Mouse (Mus musculus): ENCODE data around the gene Ly6g5c. TPM values are rescaled to one million over a fixed set of nuclear protein-coding genes. Genes with fewer than 3 reads are reported as not detected.
A peak's percentile ranks its signal among the peaks of the same experiment; 100 is the strongest.

Gene Ly6g5c
- total and polyA plus RNA-seq, 3 experiments: not detected

GRCm38 (mm10) chr17:35158850-35159593 lies 50.9 kb downstream of the Ly6g5c start:
- intact Hi-C loops (cut with DNase I): no loop called here
- WGBS: 88% methylated on average over 16 of the region's 16 CpGs
- no peak overlapping the region for H3K4me3 ChIP-seq

GRCm38 (mm10) chr17:35159638-35160037 lies 51.6 kb downstream of the Ly6g5c start:
- intact Hi-C loops (cut with DNase I): loop anchor here (5.0 kb wide), 1 partner anchor 32 kb away; the partner anchor contains the start of gene D17H6S53E
- Histone ChIP-seq H3K27ac (no peak overlapping the region), H3K27me3 (ENCODE audit: control insufficient read depth, insufficient read depth, low read length) (no peaks in the 10 kb centered on the region), H3K79me2 (replicated peaks; ENCODE audit: control insufficient read depth, insufficient read depth, low read length) (peaks cover 9% of the 10 kb centered on the region; the same call in 1 of the 2 replicates), H3K9ac (ENCODE audit: low read depth, low read length) (no peak overlapping the region), H3K4me1 (ENCODE audit: control insufficient read depth, insufficient read depth, low read length) (peaks cover 12% of the 10 kb centered on the region), H3K36me3 (ENCODE audit: control insufficient read depth, insufficient read depth, low read length) (peaks cover 14% of the 10 kb centered on the region), H3K4me3 (no peak overlapping the region)
- WGBS: 71% methylated on average over 7 of the region's 7 CpGs
- no peak for TF ChIP-seq EP300 (IDR thresholded peaks at IDR 0.05; ENCODE audit: insufficient read depth, low read depth, low read length)
- TF ChIP-seq CTCF (IDR thresholded peaks at IDR 0.05): no peak
- no peak for TF ChIP-seq POLR2A (IDR thresholded peaks at IDR 0.05; ENCODE audit: insufficient read depth, low read depth, low read length)
- DNase-seq: no peak

More at GRCm38 (mm10) chr17:35158850-35159593, 50.9 kb downstream of the Ly6g5c start:
- DNase-seq: no peak
- H3K27me3 ChIP-seq (ENCODE audit: control insufficient read depth, insufficient read depth, low read length): no peaks in the 10 kb centered on the region
- H3K79me2 ChIP-seq (replicated peaks; ENCODE audit: control insufficient read depth, insufficient read depth, low read length): peaks cover 9% of the 10 kb centered on the region; the same call in 1 of the 2 replicates
- no peak overlapping the region for H3K9ac ChIP-seq (ENCODE audit: low read depth, low read length)
- TF ChIP-seq EP300 (IDR thresholded peaks at IDR 0.05; ENCODE audit: insufficient read depth, low read depth, low read length): no peak
- TF ChIP-seq POLR2A (IDR thresholded peaks at IDR 0.05; ENCODE audit: insufficient read depth, low read depth, low read length): no peak
- H3K4me1 ChIP-seq (ENCODE audit: control insufficient read depth, insufficient read depth, low read length): peaks cover 12% of the 10 kb centered on the region
- H3K27ac ChIP-seq: no peak overlapping the region
- H3K36me3 ChIP-seq (ENCODE audit: control insufficient read depth, insufficient read depth, low read length): peaks cover 14% of the 10 kb centered on the region

- H3K27me3 ChIP-seq (ENCODE audit: control insufficient read depth, insufficient read depth, low read length): no peaks in the 10 kb centered on the region
Measured at GRCm38 (mm10) chr17:35161421-35161820, 53.3 kb downstream of the Ly6g5c start.

More at GRCm38 (mm10) chr17:35161421-35161820, 53.3 kb downstream of the Ly6g5c start:
- intact Hi-C loops (cut with DNase I): loop anchor here (5.0 kb wide), 1 partner anchor 34 kb away; the partner anchor contains the start of gene D17H6S53E
- peaks cover 9% of the 10 kb centered on the region; the same call in 1 of the 2 replicates for H3K79me2 ChIP-seq (replicated peaks; ENCODE audit: control insufficient read depth, insufficient read depth, low read length)
- H3K27ac ChIP-seq: no peak overlapping the region
- peaks cover 18% of the 10 kb centered on the region for H3K36me3 ChIP-seq (ENCODE audit: control insufficient read depth, insufficient read depth, low read length)
- H3K9ac ChIP-seq (ENCODE audit: low read depth, low read length): peak overlapping the region; percentile 5; the same call in 1 of the 2 replicates
- no peak for DNase-seq
- no peak overlapping the region for H3K4me3 ChIP-seq
- no peak for TF ChIP-seq CTCF (IDR thresholded peaks at IDR 0.05)
- TF ChIP-seq POLR2A (IDR thresholded peaks at IDR 0.05; ENCODE audit: insufficient read depth, low read depth, low read length): no peak
- no peak for TF ChIP-seq EP300 (IDR thresholded peaks at IDR 0.05; ENCODE audit: insufficient read depth, low read depth, low read length)
- 47% methylated on average over 11 of the region's 11 CpGs for WGBS
- peaks cover 14% of the 10 kb centered on the region for H3K4me1 ChIP-seq (ENCODE audit: control insufficient read depth, insufficient read depth, low read length)

Other genes with a start within 250 kb of the Ly6g5c start
Only the 30 nearest of the 43 such genes appear.
- 10 to 100 TPM in 1 of 2 experiments, 1 to 10 TPM in 1; 8.3 to 10.9 TPM for gene Hspa1l, start 135.6 kb upstream of the Ly6g5c start, total RNA-seq (2021)
- gene Hspa1l, start 135.6 kb upstream of the Ly6g5c start, polyA plus RNA-seq (2012; rRNA removed): 3.6 and 6.6 TPM in 2 replicates
- 10 to 100 TPM; 17.3 to 21.3 TPM for gene Lsm2, start 126.4 kb upstream of the Ly6g5c start, total RNA-seq (2021)
- gene Lsm2, start 126.4 kb upstream of the Ly6g5c start, polyA plus RNA-seq (2012; rRNA removed): 50.7 and 58.0 TPM in 2 replicates
- 10 to 100 TPM; 27.0 to 28.5 TPM for gene Vars, start 107.3 kb upstream of the Ly6g5c start, total RNA-seq (2021)
- 32.7 and 39.2 TPM in 2 replicates for gene Vars, start 107.3 kb upstream of the Ly6g5c start, polyA plus RNA-seq (2012; rRNA removed)
- gene Vwa7, start 91.7 kb upstream of the Ly6g5c start, total RNA-seq (2021): 10 to 100 TPM; 10.0 to 10.9 TPM
- 7.5 and 10.2 TPM in 2 replicates for gene Vwa7, start 91.7 kb upstream of the Ly6g5c start, polyA plus RNA-seq (2012; rRNA removed)
- not detected for gene Sapcd1, start 80.3 kb upstream of the Ly6g5c start, total RNA-seq (2021)
- gene Sapcd1, start 80.3 kb upstream of the Ly6g5c start, polyA plus RNA-seq (2012; rRNA removed): 0.20 and 0.67 TPM in 2 replicates
- gene Msh5, start 61.5 kb upstream of the Ly6g5c start, total RNA-seq (2021): under 1 TPM; 0.23 to 0.29 TPM
- gene Msh5, start 61.5 kb upstream of the Ly6g5c start, polyA plus RNA-seq (2012; rRNA removed): 1.00 and 1.2 TPM in 2 replicates
- gene Clic1, start 58.3 kb upstream of the Ly6g5c start, total RNA-seq (2021): 10 to 100 TPM; 32.5 to 33.1 TPM
- 44.4 and 51.6 TPM in 2 replicates for gene Clic1, start 58.3 kb upstream of the Ly6g5c start, polyA plus RNA-seq (2012; rRNA removed)
- gene Ddah2, start 49.2 kb upstream of the Ly6g5c start, total RNA-seq (2021): 10 to 100 TPM; 20.0 to 20.5 TPM
- 31.4 and 40.8 TPM in 2 replicates for gene Ddah2, start 49.2 kb upstream of the Ly6g5c start, polyA plus RNA-seq (2012; rRNA removed)
- gene Ly6g6c, start 42.9 kb upstream of the Ly6g5c start, total RNA-seq (2021): under 1 TPM; 0.34 to 0.55 TPM
- gene Ly6g6c, start 42.9 kb upstream of the Ly6g5c start, polyA plus RNA-seq (2012; rRNA removed): 0.23 and 0.64 TPM in 2 replicates
- gene Mpig6b, start 42.1 kb upstream of the Ly6g5c start, total RNA-seq (2021): 1 to 10 TPM in 1 of 2 experiments, under 1 TPM in 1; 0.31 to 2.4 TPM
- 0.32 and 1.4 TPM in 2 replicates for gene Mpig6b, start 42.1 kb upstream of the Ly6g5c start, polyA plus RNA-seq (2012; rRNA removed)
- gene Ly6g6e, start 31.4 kb upstream of the Ly6g5c start, total RNA-seq (2021): not detected
- gene Ly6g6e, start 31.4 kb upstream of the Ly6g5c start, polyA plus RNA-seq (2012; rRNA removed): 0.41 TPM in 1 of 2 replicates, not detected in the other
- gene Ly6g6d, start 30.2 kb upstream of the Ly6g5c start, total RNA-seq (2021): under 1 TPM in 1 of 2 experiments, not detected in 1; 0.61 TPM
- gene Ly6g6d, start 30.2 kb upstream of the Ly6g5c start, polyA plus RNA-seq (2012; rRNA removed): 1.3 and 1.6 TPM in 2 replicates
- not detected for gene Ly6g6f, start 22.7 kb upstream of the Ly6g5c start, total RNA-seq (2021)
- 0.27 TPM in 1 of 2 replicates, not detected in the other for gene Ly6g6f, start 22.7 kb upstream of the Ly6g5c start, polyA plus RNA-seq (2012; rRNA removed)
- 10 to 100 TPM; 53.2 to 62.5 TPM for gene Abhd16a, start 19.0 kb upstream of the Ly6g5c start, total RNA-seq (2021)
- 95.7 and 98.2 TPM in 2 replicates for gene Abhd16a, start 19.0 kb upstream of the Ly6g5c start, polyA plus RNA-seq (2012; rRNA removed)
- gene Ly6g5b, start 7.1 kb downstream of the Ly6g5c start, total RNA-seq (2021): under 1 TPM in 1 of 2 experiments, not detected in 1; 0.36 TPM
- gene Ly6g5b, start 7.1 kb downstream of the Ly6g5c start, polyA plus RNA-seq (2012; rRNA removed): 0.23 and 0.35 TPM in 2 replicates
- 1 to 10 TPM; 6.8 to 8.5 TPM for gene Gpank1, start 13.2 kb downstream of the Ly6g5c start, total RNA-seq (2021)
- gene Gpank1, start 13.2 kb downstream of the Ly6g5c start, polyA plus RNA-seq (2012; rRNA removed): 9.5 TPM in 2 replicates
- gene Csnk2b, start 13.8 kb downstream of the Ly6g5c start, total RNA-seq (2021): 100 to 1,000 TPM; 149 to 170 TPM
- gene Csnk2b, start 13.8 kb downstream of the Ly6g5c start, polyA plus RNA-seq (2012; rRNA removed): 297 and 301 TPM in 2 replicates
- gene D17H6S53E, start 18.1 kb downstream of the Ly6g5c start, total RNA-seq (2021): 10 to 100 TPM; 30.2 to 31.3 TPM
- 7.7 and 11.8 TPM in 2 replicates for gene D17H6S53E, start 18.1 kb downstream of the Ly6g5c start, polyA plus RNA-seq (2012; rRNA removed)
- not detected for gene Apom, start 23.8 kb downstream of the Ly6g5c start, total RNA-seq (2021)
- not detected in 2 replicates for gene Apom, start 23.8 kb downstream of the Ly6g5c start, polyA plus RNA-seq (2012; rRNA removed)
- 100 to 1,000 TPM; 216 to 252 TPM for gene Bag6, start 26.9 kb downstream of the Ly6g5c start, total RNA-seq (2021)
- 140 and 150 TPM in 2 replicates for gene Bag6, start 26.9 kb downstream of the Ly6g5c start, polyA plus RNA-seq (2012; rRNA removed)
- gene Prrc2a, start 56.6 kb downstream of the Ly6g5c start, total RNA-seq (2021): 100 to 1,000 TPM; 132 to 139 TPM
- 183 and 197 TPM in 2 replicates for gene Prrc2a, start 56.6 kb downstream of the Ly6g5c start, polyA plus RNA-seq (2012; rRNA removed)
- gene Aif1, start 67.8 kb downstream of the Ly6g5c start, total RNA-seq (2021): 1 to 10 TPM; 2.9 to 3.9 TPM
- 1.5 and 2.0 TPM in 2 replicates for gene Aif1, start 67.8 kb downstream of the Ly6g5c start, polyA plus RNA-seq (2012; rRNA removed)
- 1 to 10 TPM; 4.1 to 4.5 TPM for gene Lst1, start 80.2 kb downstream of the Ly6g5c start, total RNA-seq (2021)
- gene Lst1, start 80.2 kb downstream of the Ly6g5c start, polyA plus RNA-seq (2012; rRNA removed): 7.2 and 11.3 TPM in 2 replicates
- gene Ltb, start 86.2 kb downstream of the Ly6g5c start, total RNA-seq (2021): 1 to 10 TPM; 1.3 TPM
- 2.0 and 5.2 TPM in 2 replicates for gene Ltb, start 86.2 kb downstream of the Ly6g5c start, polyA plus RNA-seq (2012; rRNA removed)
- under 1 TPM in 1 of 2 experiments, not detected in 1; 0.34 TPM for gene Tnf, start 93.7 kb downstream of the Ly6g5c start, total RNA-seq (2021)
- gene Tnf, start 93.7 kb downstream of the Ly6g5c start, polyA plus RNA-seq (2012; rRNA removed): 0.38 and 0.80 TPM in 2 replicates
- under 1 TPM in 1 of 2 experiments, not detected in 1; 0.23 TPM for gene Lta, start 97.1 kb downstream of the Ly6g5c start, total RNA-seq (2021)
- gene Lta, start 97.1 kb downstream of the Ly6g5c start, polyA plus RNA-seq (2012; rRNA removed): 0.12 TPM in 1 of 2 replicates, not detected in the other
- gene Gm16181, start 112.6 kb downstream of the Ly6g5c start, total RNA-seq (2021): not detected
- 2.1 and 3.2 TPM in 2 replicates for gene Gm16181, start 112.6 kb downstream of the Ly6g5c start, polyA plus RNA-seq (2012; rRNA removed)
- 1 to 10 TPM; 3.0 to 3.2 TPM for gene Atp6v1g2, start 125.4 kb downstream of the Ly6g5c start, total RNA-seq (2021)
- gene Atp6v1g2, start 125.4 kb downstream of the Ly6g5c start, polyA plus RNA-seq (2012; rRNA removed): 6.4 and 10.1 TPM in 2 replicates
- gene Nfkbil1, start 127.5 kb downstream of the Ly6g5c start, total RNA-seq (2021): 1 to 10 TPM; 6.5 to 8.2 TPM
- gene Nfkbil1, start 127.5 kb downstream of the Ly6g5c start, polyA plus RNA-seq (2012; rRNA removed): 3.9 and 5.0 TPM in 2 replicates
- 10 to 100 TPM; 82.3 to 83.4 TPM for gene Ddx39b, start 133.5 kb downstream of the Ly6g5c start, total RNA-seq (2021)
- 148 and 178 TPM in 2 replicates for gene Ddx39b, start 133.5 kb downstream of the Ly6g5c start, polyA plus RNA-seq (2012; rRNA removed)

Data from heart, adult 2 months (tissue).